8 mouse cellular contexts compared by ENCODE assay signal in genomic region chr3:157717313-157717921, GRCm38 (mm10).
DNase-seq lines count a peak whose midpoint lies in the region; ATAC-seq and TF ChIP-seq lines count a peak whose summit lies in the region.

No protein-coding gene starts in this region.

- 29% methylated on average over 7 of the region's 7 CpGs for WGBS in midbrain, embryonic 10.5 days
- WGBS in midbrain, embryonic 16.5 days, result 18% methylated on average over 7 of the region's 7 CpGs
- WGBS in intestine, postnatal 0 days, result 17% methylated on average over 7 of the region's 7 CpGs
- WGBS in midbrain, embryonic 14.5 days, result 21% methylated on average over 7 of the region's 7 CpGs

- no peaks in the 10 kb centered on the region for H3K36me3 ChIP-seq in midbrain, embryonic 10.5 days
- H3K36me3 ChIP-seq in midbrain, embryonic 16.5 days (ENCODE audit: control insufficient read depth, insufficient read depth, low read length), result no peaks in the 10 kb centered on the region
- no peaks in the 10 kb centered on the region for H3K36me3 ChIP-seq in intestine, postnatal 0 days (ENCODE audit: control insufficient read depth, insufficient read depth)
- no peaks in the 10 kb centered on the region for H3K36me3 ChIP-seq in midbrain, embryonic 14.5 days (ENCODE audit: control insufficient read depth, insufficient read depth, low read length)

- no peaks in the 10 kb centered on the region for H3K9me3 ChIP-seq in midbrain, embryonic 10.5 days (replicated peaks)
- no peaks in the 10 kb centered on the region for H3K9me3 ChIP-seq in midbrain, embryonic 16.5 days (replicated peaks; ENCODE audit: control insufficient read depth, low read length, poor library complexity, severe bottlenecking)
- no peaks in the 10 kb centered on the region for H3K9me3 ChIP-seq in intestine, postnatal 0 days (ENCODE audit: control insufficient read depth)
- no peaks in the 10 kb centered on the region for H3K9me3 ChIP-seq in midbrain, embryonic 14.5 days (ENCODE audit: control insufficient read depth, low read length)

- intact Hi-C loops in left cerebral cortex, postnatal 14 days (cut with DNase I), result loop anchor here (1.0 kb wide), 1 partner anchor 152 kb away; no protein-coding TSS in a partner anchor

- no peak overlapping the region for H3K4me2 ChIP-seq in midbrain, embryonic 16.5 days (ENCODE audit: low read length)
- no peak overlapping the region for H3K4me2 ChIP-seq in intestine, postnatal 0 days (replicated peaks; ENCODE audit: low read depth)
- H3K4me2 ChIP-seq in midbrain, embryonic 14.5 days (ENCODE audit: low read length), result no peak overlapping the region

- H3K9ac ChIP-seq in midbrain, embryonic 16.5 days (ENCODE audit: low read depth, low read length), result no peak overlapping the region
- no peak overlapping the region for H3K9ac ChIP-seq in intestine, postnatal 0 days (ENCODE audit: low read depth, low read length)
- no peak overlapping the region for H3K9ac ChIP-seq in midbrain, embryonic 14.5 days (replicated peaks; ENCODE audit: low read length)

- H3K27ac ChIP-seq in midbrain, embryonic 10.5 days (replicated peaks), result no peak overlapping the region
- H3K27ac ChIP-seq in midbrain, embryonic 16.5 days (ENCODE audit: low read length), result no peak overlapping the region
- no peak overlapping the region for H3K27ac ChIP-seq in intestine, postnatal 0 days (ENCODE audit: low read depth, low read length)
- H3K27ac ChIP-seq in midbrain, embryonic 14.5 days (replicated peaks; ENCODE audit: low read depth, low read length), result no peak overlapping the region

- peak; percentile 95 for TF ChIP-seq CTCF in intestine, postnatal 0 days (IDR thresholded peaks at IDR 0.05; ENCODE audit: low read depth)

- H3K4me3 ChIP-seq in midbrain, embryonic 10.5 days, result no peak overlapping the region
- no peak overlapping the region for H3K4me3 ChIP-seq in midbrain, embryonic 16.5 days (ENCODE audit: low read depth, low read length)
- H3K4me3 ChIP-seq in intestine, postnatal 0 days (ENCODE audit: low read depth, low read length), result no peak overlapping the region
- H3K4me3 ChIP-seq in midbrain, embryonic 14.5 days (replicated peaks; ENCODE audit: low read depth, low read length), result no peak overlapping the region

- H3K4me1 ChIP-seq in midbrain, embryonic 10.5 days, result no peaks in the 10 kb centered on the region
- no peaks in the 10 kb centered on the region for H3K4me1 ChIP-seq in midbrain, embryonic 16.5 days (ENCODE audit: control insufficient read depth, insufficient read depth, low read length)
- no peaks in the 10 kb centered on the region for H3K4me1 ChIP-seq in intestine, postnatal 0 days (replicated peaks; ENCODE audit: control insufficient read depth, insufficient read depth, low read length)
- H3K4me1 ChIP-seq in midbrain, embryonic 14.5 days (ENCODE audit: control insufficient read depth, insufficient read depth, low read length), result no peaks in the 10 kb centered on the region

- no peak; the same call in 1 of the 2 replicates for ATAC-seq in midbrain, embryonic 16.5 days
- no peak for ATAC-seq in intestine, postnatal 0 days
- peak; percentile 67; the same call in 1 of the 2 replicates for ATAC-seq in midbrain, embryonic 14.5 days (ENCODE audit: low FRiP score, low TSS enrichment)

- DNase-seq in midbrain, embryonic 10.5 days (ENCODE audit: low spot score), result peak; percentile 67
- peak; percentile 85 to 90 for DNase-seq in cerebellum, postnatal 10 days
- peak; percentile 53 for DNase-seq in gastrocnemius, adult 18-20 months (ENCODE audit: low spot score)
- peak; percentile 76 to 83 for DNase-seq in left cerebral cortex, postnatal 14 days (ENCODE audit: low spot score in 2 of 2)
- DNase-seq in midbrain, embryonic 14.5 days, result peak; percentile 91
- peak; percentile 16 to 42 for DNase-seq in spleen, postnatal 14 days (ENCODE audit: low spot score in 2 of 2)

- no peaks in the 10 kb centered on the region for H3K27me3 ChIP-seq in midbrain, embryonic 10.5 days (ENCODE audit: low read depth, poor library complexity, severe bottlenecking)
- H3K27me3 ChIP-seq in midbrain, embryonic 16.5 days (ENCODE audit: control insufficient read depth, insufficient read depth, low read depth, low read length), result no peaks in the 10 kb centered on the region
- no peaks in the 10 kb centered on the region for H3K27me3 ChIP-seq in intestine, postnatal 0 days (replicated peaks; ENCODE audit: control insufficient read depth, insufficient read depth, low read length)
- H3K27me3 ChIP-seq in midbrain, embryonic 14.5 days (ENCODE audit: control insufficient read depth, insufficient read depth, low read length), result no peaks in the 10 kb centered on the region

Comparison
In these comparisons a context has a peak if more than half of its experiments do, and no peak if none do; other contexts are left out.
1. DNase-seq: peak in every context shown above with its lines; median percentile 91 in midbrain, embryonic 14.5 days; 88 in cerebellum, postnatal 10 days; 80 in left cerebral cortex, postnatal 14 days; 67 in midbrain, embryonic 10.5 days; 53 in gastrocnemius, adult 18-20 months; 29 in spleen, postnatal 14 days.